Mouse (Mus musculus): ENCODE measurements around the gene Ercc2.

The Ercc2 gene

GRCm38 (mm10) chr7:19359892-19360641, 21.7 kb upstream of the Ercc2 start:
- no peak for DNase-seq (ENCODE audit: low spot score)

- peak; percentile 50 for DNase-seq (ENCODE audit: low spot score)
These were observed 20.9 kb upstream of the Ercc2 start for GRCm38 (mm10) chr7:19360944-19361343.

- peak; percentile 83 for DNase-seq (ENCODE audit: low spot score)
These were observed 20.1 kb upstream of the Ercc2 start for GRCm38 (mm10) chr7:19361720-19362119.

- DNase-seq (ENCODE audit: low spot score): no peak
These were observed 19.5 kb upstream of the Ercc2 start for GRCm38 (mm10) chr7:19362276-19362675.

- DNase-seq (ENCODE audit: low spot score): peak; percentile 58
These were observed 17.9 kb upstream of the Ercc2 start for GRCm38 (mm10) chr7:19363881-19364280.

GRCm38 (mm10) chr7:19365376-19365775, 16.4 kb upstream of the Ercc2 start:
- DNase-seq (ENCODE audit: low spot score): no peak

- DNase-seq (ENCODE audit: low spot score): no peak
These were observed 13.4 kb upstream of the Ercc2 start for GRCm38 (mm10) chr7:19368380-19368779.

GRCm38 (mm10) chr7:19369823-19370425, 11.9 kb upstream of the Ercc2 start:
- peak; percentile 64 for DNase-seq (ENCODE audit: low spot score)

GRCm38 (mm10) chr7:19373367-19373766, 8.4 kb upstream of the Ercc2 start:
- DNase-seq (ENCODE audit: low spot score): no peak

- DNase-seq (ENCODE audit: low spot score): no peak
These were observed 6.4 kb upstream of the Ercc2 start for GRCm38 (mm10) chr7:19375368-19375767.

GRCm38 (mm10) chr7:19376019-19376418, 5.8 kb upstream of the Ercc2 start:
- no peak for DNase-seq (ENCODE audit: low spot score)

GRCm38 (mm10) chr7:19378049-19378448, 3.8 kb upstream of the Ercc2 start:
- DNase-seq (ENCODE audit: low spot score): no peak

GRCm38 (mm10) chr7:19382166-19382541, 344 bp downstream of the Ercc2 start:
- peak; percentile 36 for DNase-seq (ENCODE audit: low spot score)

GRCm38 (mm10) chr7:19383708-19384107, 1.9 kb downstream of the Ercc2 start:
- DNase-seq (ENCODE audit: low spot score): no peak

GRCm38 (mm10) chr7:19388699-19389413, 7.0 kb downstream of the Ercc2 start:
- DNase-seq (ENCODE audit: low spot score): no peak

- DNase-seq (ENCODE audit: low spot score): no peak
These were observed 12.7 kb downstream of the Ercc2 start for GRCm38 (mm10) chr7:19394484-19394883.

GRCm38 (mm10) chr7:19399496-19400280, 17.9 kb downstream of the Ercc2 start:
- peak; percentile 49 for DNase-seq (ENCODE audit: low spot score)

GRCm38 (mm10) chr7:19400946-19401345, 19.1 kb downstream of the Ercc2 start:
- DNase-seq (ENCODE audit: low spot score): no peak

- no peak for DNase-seq (ENCODE audit: low spot score)
These were observed 20.8 kb downstream of the Ercc2 start for GRCm38 (mm10) chr7:19402535-19403112.

GRCm38 (mm10) chr7:19403731-19404296, 22.0 kb downstream of the Ercc2 start, which contains the start of gene Klc3:
Klc3 (minus strand) TSS chr7:19404104.
- DNase-seq (ENCODE audit: low spot score): peak; percentile 76

GRCm38 (mm10) chr7:19404476-19404875, 22.7 kb downstream of the Ercc2 start, which contains the start of gene Ckm:
Ckm (plus strand) TSS chr7:19404776.
- no peak for DNase-seq (ENCODE audit: low spot score)

All from T-cell, adult 2 months (primary cell).